Mouse (Mus musculus) gastrocnemius, postnatal 4 days (tissue): ENCODE results near the gene 1700017B05Rik. TPM values are rescaled to one million over a fixed set of nuclear protein-coding genes. Genes with fewer than 3 reads are reported as not detected.
A peak's percentile ranks its signal among the peaks of the same experiment; 100 is the strongest.
"Not testable (repeated sequence)": the region's sequence is repeated elsewhere in the genome, so short reads cannot be mapped to it uniquely, and the experiment has no call there.

ENCODE experiments used
- DNase-seq, 2 experiments: peaks; one replicate each; pipeline ENCODE4 v3.0.0; 2021 to 2022; ENCODE audit warnings: low spot score in 2 of 2, mixed read lengths in 2 of 2
- total RNA-seq, 2 experiments: library from RNA; stranded (reverse); gene quantifications; 2 replicates each; pipeline ENCODE4 v1.2.3; 2021

1700017B05Rik gene
- total RNA-seq, 2 experiments from 2014 or later: 12.7 to 14.8 TPM

DNA sequence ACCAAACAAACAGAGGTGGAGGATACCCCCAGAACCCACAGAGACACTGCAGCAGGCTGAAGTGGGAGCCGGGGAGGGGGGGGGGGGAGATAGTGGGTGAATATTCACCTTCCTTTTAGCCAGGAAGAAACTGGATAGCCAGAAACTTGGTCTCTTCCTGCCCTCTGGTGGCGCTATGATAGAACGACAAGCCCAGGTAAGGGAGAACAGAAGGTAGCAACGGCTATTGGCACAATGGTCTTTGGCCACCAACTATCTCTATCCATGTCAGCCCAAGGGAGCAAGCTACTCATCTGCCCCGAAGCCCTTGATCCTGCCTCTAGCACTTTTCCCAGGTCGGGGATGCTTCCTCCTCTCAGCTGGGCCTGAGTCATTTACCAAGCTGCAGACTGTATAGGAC is 42.1 kb downstream of the 1700017B05Rik start:
- no peak for DNase-seq

GRCm38 (mm10) chr9:57219511-57219910 is 42.9 kb downstream of the 1700017B05Rik start:
- DNase-seq: no peak

- no peak for DNase-seq
Measured at GRCm38 (mm10) chr9:57218776-57219175, 43.6 kb downstream of the 1700017B05Rik start.

GRCm38 (mm10) chr9:57217220-57217619 is 45.2 kb downstream of the 1700017B05Rik start:
- DNase-seq: no peak

DNA sequence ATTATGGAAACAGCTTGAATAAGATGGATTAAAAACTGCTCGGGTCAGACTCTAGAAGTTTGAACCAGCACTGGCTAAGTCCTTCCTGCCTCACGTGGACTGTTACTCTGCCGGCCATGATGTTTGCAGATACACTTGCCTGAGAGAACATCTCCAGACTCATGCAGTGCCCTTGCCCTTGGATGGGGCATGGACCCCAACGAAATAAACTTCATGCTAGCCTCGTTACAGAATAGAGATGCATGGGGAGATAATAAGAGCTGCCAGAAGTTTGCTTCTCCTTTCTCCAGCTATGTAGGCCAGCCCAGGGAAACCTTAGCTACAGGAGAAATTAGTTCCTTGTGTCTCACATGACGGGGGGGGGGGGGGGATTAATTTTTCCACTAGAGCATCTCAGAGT is 47.9 kb downstream of the 1700017B05Rik start:
- no peak for DNase-seq

DNA sequence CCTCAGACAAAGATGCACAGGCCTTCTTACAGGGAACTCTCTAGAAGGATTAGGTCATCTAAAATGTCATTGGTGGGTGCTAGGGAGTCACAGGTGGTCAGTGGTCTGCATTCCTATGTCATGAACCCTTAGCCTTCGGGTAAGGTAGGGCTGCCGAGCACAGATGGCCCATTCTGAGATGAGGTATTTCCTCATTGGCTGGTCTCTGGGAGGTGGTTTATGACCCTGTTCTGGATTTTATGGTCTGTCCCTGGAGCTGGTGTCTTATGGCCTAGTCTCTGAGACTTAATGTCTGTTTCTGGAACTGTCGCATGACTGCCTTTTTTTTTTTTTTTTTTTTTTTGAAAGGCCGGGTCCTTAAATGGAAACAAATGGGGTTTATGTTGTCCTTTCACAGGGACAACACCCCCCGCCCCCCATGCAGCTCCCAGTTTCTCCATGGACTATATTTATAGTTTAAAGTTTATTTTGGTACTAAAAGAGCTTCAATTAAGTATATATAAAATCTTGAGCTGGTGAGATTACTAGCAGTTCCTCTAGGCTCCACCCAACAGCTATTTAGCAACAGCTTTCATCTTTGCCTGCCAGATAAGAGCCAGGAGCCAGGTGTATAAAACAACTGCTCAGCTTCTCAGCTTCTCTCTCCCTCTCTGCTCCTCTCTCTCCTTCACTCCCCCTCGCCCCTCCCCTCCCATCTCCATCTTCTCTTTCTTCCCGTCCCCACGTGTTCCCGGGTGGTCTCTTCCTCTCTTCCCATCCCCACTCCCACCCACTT is 49.8 kb downstream of the 1700017B05Rik start:
- no peak for DNase-seq

GRCm38 (mm10) chr9:57209316-57209715 is 53.1 kb downstream of the 1700017B05Rik start:
- DNase-seq: peak in 1 of 2 experiments; percentile 22

GRCm38 (mm10) chr9:57206896-57207295 is 55.5 kb downstream of the 1700017B05Rik start:
- no peak for DNase-seq

- DNase-seq: not testable (repeated sequence)
Measured at GRCm38 (mm10) chr9:57203571-57203970, 58.8 kb downstream of the 1700017B05Rik start.

Other genes with a start within 250 kb of the 1700017B05Rik start
- 10 to 100 TPM; 37.6 to 39.4 TPM for gene Sin3a, start 190.6 kb downstream of the 1700017B05Rik start, total RNA-seq
- 10 to 100 TPM; 67.1 to 81.6 TPM for gene Man2c1, start 131.9 kb downstream of the 1700017B05Rik start, total RNA-seq
- 1 to 10 TPM; 3.7 to 4.5 TPM for gene Neil1, start 114.3 kb downstream of the 1700017B05Rik start, total RNA-seq
- gene Commd4, start 104.3 kb downstream of the 1700017B05Rik start, total RNA-seq: 10 to 100 TPM; 38.8 to 40.9 TPM
- not detected for gene Trcg1, start 26.1 kb downstream of the 1700017B05Rik start, total RNA-seq
- 10 to 100 TPM in 1 of 2 experiments, 1 to 10 TPM in 1; 8.3 to 11.7 TPM for gene Ppcdc, start 177.5 kb upstream of the 1700017B05Rik start, total RNA-seq
- 10 to 100 TPM; 13.3 to 14.5 TPM for gene Scamp5, start 205.4 kb upstream of the 1700017B05Rik start, total RNA-seq
- gene Rpp25, start 241.4 kb upstream of the 1700017B05Rik start, total RNA-seq: under 1 TPM in 1 of 2 experiments, not detected in 1; 0.26 TPM